Mouse (Mus musculus) limb, embryonic 14.5 days (tissue): ENCODE measurements at regions not wholly inside any gene's neighbourhood (a gene's known extent, or its start where the extent isn't known, plus 50 kb on each side); places are given as distances from the start of the nearest gene placed in this dataset.

Source experiments
- ATAC-seq: fragments of 200-750 bp; cut with Nextera tagmentation; 2 replicates; pipeline ENCODE4 v1.8.0; 2017; ENCODE audit warnings: low read depth, moderate number of reproducible peaks, moderate TSS enrichment; ENCODE audit not compliant: low FRiP score
- DNase-seq: peaks from one replicate; pipeline ENCODE4 v3.0.0-alpha.2; 2015; ENCODE audit warnings: low spot score
- H3K27ac ChIP-seq: fragments of 300-500 bp; sonication (generic); replicated peaks from 2 replicates; pipeline ENCODE4 v1.5.1; 2014; ENCODE audit warnings: low read depth, mild to moderate bottlenecking, low read length, moderate library complexity, mixed read lengths
- H3K27me3 ChIP-seq: fragments of 300-500 bp; sonication (generic); 2 replicates; pipeline ENCODE4 v1.6.1; 2014; ENCODE audit warnings: low read length, mixed read lengths; ENCODE audit not compliant: control insufficient read depth, insufficient read depth
- H3K36me3 ChIP-seq: fragments of 300-500 bp; sonication (generic); 2 replicates; pipeline ENCODE4 v1.6.1; 2014; ENCODE audit warnings: mild to moderate bottlenecking, low read length, moderate library complexity, mixed read lengths; ENCODE audit not compliant: control insufficient read depth, insufficient read depth
- H3K4me1 ChIP-seq: fragments of 300-500 bp; sonication (generic); 2 replicates; pipeline ENCODE4 v1.6.1; 2014; ENCODE audit warnings: antibody characterized with exemption, low read length, mixed read lengths; ENCODE audit not compliant: control insufficient read depth, insufficient read depth
- H3K4me2 ChIP-seq: fragments of 300-500 bp; sonication (generic); replicated peaks from 2 replicates; pipeline ENCODE4 v1.6.1; 2014; ENCODE audit warnings: low read depth, mild to moderate bottlenecking, low read length, moderate library complexity; ENCODE audit not compliant: severe bottlenecking
- H3K4me3 ChIP-seq: fragments of 300-500 bp; sonication (generic); replicated peaks from 2 replicates; pipeline ENCODE4 v1.5.1; 2014; ENCODE audit warnings: low read length
- H3K9ac ChIP-seq: fragments of 300-500 bp; sonication (generic); 2 replicates; pipeline ENCODE4 v1.6.1; 2014; ENCODE audit warnings: mild to moderate bottlenecking, low read depth, low read length, moderate library complexity; ENCODE audit not compliant: severe bottlenecking
- H3K9me3 ChIP-seq: fragments of 300-500 bp; sonication (generic); 2 replicates; pipeline ENCODE4 v1.6.1; 2016; ENCODE audit warnings: low read length; ENCODE audit not compliant: control insufficient read depth
- POLR2A ChIP-seq: fragments of 200-500 bp; IDR thresholded peaks from 2 replicates; pipeline ENCODE4 v1.8.0; 2012; ENCODE audit warnings: inconsistent platforms, mild to moderate bottlenecking, moderate library complexity, borderline replicate concordance; ENCODE audit not compliant: insufficient read depth, insufficient read length; ENCODE audit errors: extremely low read depth
- WGBS: fragments of 180-500 bp; shearing (Covaris S2); extraction: QIAGEN DNeasy Blood & Tissue Kit; methylation state at CpG from one replicate; pipeline ENCODE4 v1.1.7; 2014; 5-methylcytosine and 5-hydroxymethylcytosine counted together

- H3K27me3 ChIP-seq = no peaks in the 10 kb centered on the region
- TF ChIP-seq POLR2A = no peak
- H3K36me3 ChIP-seq = no peaks in the 10 kb centered on the region
- H3K4me2 ChIP-seq = no peak overlapping the region
- no peaks in the 10 kb centered on the region for H3K9me3 ChIP-seq
- 93% methylated on average over 5 of the region's 5 CpGs for WGBS
- DNase-seq (no peak), ATAC-seq (no peak)
- H3K27ac ChIP-seq = no peak overlapping the region
- peaks cover 30% of the 10 kb centered on the region for H3K4me1 ChIP-seq
- H3K4me3 ChIP-seq = no peak overlapping the region
- H3K9ac ChIP-seq = no peak overlapping the region
These were observed 54.7 kb downstream of the Hes1 start for GRCm38 (mm10) chr16:30118876-30119275.

GRCm38 (mm10) chr16:30120330-30121265 lies 56.4 kb downstream of the Hes1 start:
- no peak for TF ChIP-seq POLR2A
- H3K27ac ChIP-seq = no peak overlapping the region
- no peaks in the 10 kb centered on the region for H3K27me3 ChIP-seq
- ATAC-seq = 0 out of 2 replicates have a peak, but pooled peaks have one; percentile 60
- 5% methylated on average over 30 of the region's 30 CpGs for WGBS
- H3K4me3 ChIP-seq = peak overlapping the region; percentile 10; the same call in 1 of the 2 replicates
- DNase-seq = no peak
- H3K4me1 ChIP-seq = peaks cover 21% of the 10 kb centered on the region
- H3K36me3 ChIP-seq = no peaks in the 10 kb centered on the region
- peak overlapping the region; percentile 43 for H3K4me2 ChIP-seq
- peak overlapping the region; percentile 29; the same call in 1 of the 2 replicates for H3K9ac ChIP-seq
- H3K9me3 ChIP-seq = no peaks in the 10 kb centered on the region

GRCm38 (mm10) chr16:30121596-30121995 lies 57.4 kb downstream of the Hes1 start:
- H3K36me3 ChIP-seq = no peaks in the 10 kb centered on the region
- H3K4me2 ChIP-seq = no peak overlapping the region
- H3K9ac ChIP-seq = no peak overlapping the region
- DNase-seq (no peak), ATAC-seq (no peak)
- H3K4me1 ChIP-seq = peaks cover 17% of the 10 kb centered on the region
- no peak overlapping the region for H3K27ac ChIP-seq
- H3K27me3 ChIP-seq = no peaks in the 10 kb centered on the region
- H3K4me3 ChIP-seq = no peak overlapping the region
- H3K9me3 ChIP-seq = no peaks in the 10 kb centered on the region
- WGBS = 72% methylated on average over 6 of the region's 6 CpGs
- no peak for TF ChIP-seq POLR2A

GRCm38 (mm10) chr16:30122211-30123070 lies 58.3 kb downstream of the Hes1 start:
- DNase-seq (no peak), ATAC-seq (no peak)
- TF ChIP-seq POLR2A = no peak
- H3K27me3 ChIP-seq = no peaks in the 10 kb centered on the region
- H3K4me1 ChIP-seq = peaks cover 17% of the 10 kb centered on the region
- 25% methylated on average over 29 of the region's 29 CpGs for WGBS
- no peaks in the 10 kb centered on the region for H3K9me3 ChIP-seq
- no peak overlapping the region for H3K4me2 ChIP-seq
- H3K27ac ChIP-seq = no peak overlapping the region
- no peak overlapping the region for H3K9ac ChIP-seq
- no peaks in the 10 kb centered on the region for H3K36me3 ChIP-seq
- H3K4me3 ChIP-seq = no peak overlapping the region

- no peak overlapping the region for H3K27ac ChIP-seq
- no peak overlapping the region for H3K4me3 ChIP-seq
- H3K4me2 ChIP-seq = no peak overlapping the region
- no peak overlapping the region for H3K9ac ChIP-seq
- WGBS = 87% methylated on average over 10 of the region's 10 CpGs
- no peak for TF ChIP-seq POLR2A
- no peaks in the 10 kb centered on the region for H3K27me3 ChIP-seq
- ATAC-seq (no peak), DNase-seq (no peak)
- H3K36me3 ChIP-seq = no peaks in the 10 kb centered on the region
- H3K9me3 ChIP-seq = no peaks in the 10 kb centered on the region
- peaks cover 4% of the 10 kb centered on the region; the same call in 1 of the 2 replicates for H3K4me1 ChIP-seq
These were observed 62.8 kb downstream of the Hes1 start for GRCm38 (mm10) chr16:30127015-30127414.
